Mouse (Mus musculus) neural tube, embryonic 15.5 days (tissue): Measurements from ENCODE around the gene Wdr91. TPM values are rescaled to one million over a fixed set of nuclear protein-coding genes. Genes with fewer than 3 reads are reported as not detected.
A peak's percentile ranks its signal among the peaks of the same experiment; 100 is the strongest.

Experiments
- ATAC-seq: fragments of 200-750 bp; cut with Nextera tagmentation; 2 replicates; pipeline ENCODE4 v1.8.0; 2017; ENCODE audit warnings: mild to moderate bottlenecking, moderate TSS enrichment, moderate library complexity; ENCODE audit not compliant: low FRiP score
- H3K27ac ChIP-seq: fragments of 300-500 bp; sonication (generic); replicated peaks from 2 replicates; pipeline ENCODE4 v1.5.1; 2015; ENCODE audit warnings: mild to moderate bottlenecking, inconsistent platforms
- H3K27me3 ChIP-seq: fragments of 300-500 bp; sonication (generic); replicated peaks from 2 replicates; pipeline ENCODE4 v1.6.1; 2015; ENCODE audit warnings: inconsistent platforms
- H3K36me3 ChIP-seq: fragments of 300-500 bp; sonication (generic); 2 replicates; pipeline ENCODE4 v1.6.1; 2015; ENCODE audit warnings: inconsistent platforms
- H3K4me1 ChIP-seq: fragments of 300-500 bp; sonication (generic); 2 replicates; pipeline ENCODE4 v1.6.1; 2015; ENCODE audit warnings: inconsistent platforms
- H3K4me2 ChIP-seq: fragments of 300-500 bp; sonication (generic); 2 replicates; pipeline ENCODE4 v1.6.1; 2015; ENCODE audit warnings: inconsistent platforms, mild to moderate bottlenecking, moderate library complexity
- H3K4me3 ChIP-seq: fragments of 300-500 bp; sonication (generic); replicated peaks from 2 replicates; pipeline ENCODE4 v1.5.1; 2015; ENCODE audit warnings: mild to moderate bottlenecking, inconsistent platforms
- H3K9ac ChIP-seq: fragments of 300-500 bp; sonication (generic); replicated peaks from 2 replicates; pipeline ENCODE4 v1.6.1; 2015; ENCODE audit warnings: mild to moderate bottlenecking, inconsistent platforms
- H3K9me3 ChIP-seq: fragments of 300-500 bp; sonication (generic); replicated peaks from 2 replicates; pipeline ENCODE4 v1.6.1; 2016; ENCODE audit warnings: inconsistent platforms
- WGBS: fragments of 180-500 bp; shearing (Covaris S2); methylation state at CpG from one replicate; pipeline ENCODE4 v1.1.7; 2015; ENCODE audit warnings: mixed read lengths; 5-methylcytosine and 5-hydroxymethylcytosine counted together
- polyA plus RNA-seq: library from polyadenylated mRNA; unstranded; fragments of >200 nt; fragmentation: Nextera tagmentation; extraction: Ambion mirVana; gene quantifications from 2 replicates; pipeline ENCODE4 v1.2.1, GENCODE M21; 2015

Wdr91 gene
- polyA plus RNA-seq, 1 experiment from 2014 or later: 13.4 TPM

DNA sequence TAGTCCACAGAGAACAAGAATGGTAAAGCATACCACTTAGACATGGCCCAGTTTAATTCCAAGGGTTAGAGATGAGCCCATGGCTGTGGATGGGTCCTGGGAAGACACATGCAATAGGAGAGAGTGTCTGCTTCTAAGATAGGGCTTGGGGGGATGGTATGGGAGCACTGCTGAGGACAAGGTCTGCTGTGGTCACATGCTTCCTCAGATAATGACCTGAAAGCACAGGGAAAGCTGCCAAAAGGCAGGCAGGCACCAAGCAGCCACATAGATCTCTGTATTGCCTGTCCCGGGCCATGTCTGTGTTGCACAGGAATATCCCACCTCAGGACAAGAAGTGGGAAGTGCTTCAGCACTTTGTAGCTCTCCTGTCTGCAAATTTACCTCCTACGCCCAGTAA lies 11.5 kb downstream of the Wdr91 start:
- no peak for ATAC-seq
- H3K4me1 ChIP-seq: no peaks in the 10 kb centered on the region
- H3K9me3 ChIP-seq: no peaks in the 10 kb centered on the region
- H3K36me3 ChIP-seq: peaks cover 57% of the 10 kb centered on the region
- no peaks in the 10 kb centered on the region for H3K27me3 ChIP-seq
- H3K27ac ChIP-seq: no peak overlapping the region
- no peak overlapping the region for H3K4me3 ChIP-seq
- H3K4me2 ChIP-seq: no peak overlapping the region
- WGBS: 87% methylated on average over 2 of the region's 2 CpGs
- no peak overlapping the region for H3K9ac ChIP-seq

- Histone ChIP-seq H3K9ac (no peak overlapping the region), H3K4me3 (no peak overlapping the region), H3K9me3 (no peaks in the 10 kb centered on the region), H3K4me1 (no peaks in the 10 kb centered on the region), H3K27me3 (no peaks in the 10 kb centered on the region), H3K36me3 (peaks cover 67% of the 10 kb centered on the region), H3K4me2 (no peak overlapping the region), H3K27ac (no peak overlapping the region)
- ATAC-seq: no peak
- WGBS: 63% methylated on average over 16 of the region's 16 CpGs
These were observed 14.4 kb downstream of the Wdr91 start for GRCm38 (mm10) chr6:34896168-34896780.

DNA sequence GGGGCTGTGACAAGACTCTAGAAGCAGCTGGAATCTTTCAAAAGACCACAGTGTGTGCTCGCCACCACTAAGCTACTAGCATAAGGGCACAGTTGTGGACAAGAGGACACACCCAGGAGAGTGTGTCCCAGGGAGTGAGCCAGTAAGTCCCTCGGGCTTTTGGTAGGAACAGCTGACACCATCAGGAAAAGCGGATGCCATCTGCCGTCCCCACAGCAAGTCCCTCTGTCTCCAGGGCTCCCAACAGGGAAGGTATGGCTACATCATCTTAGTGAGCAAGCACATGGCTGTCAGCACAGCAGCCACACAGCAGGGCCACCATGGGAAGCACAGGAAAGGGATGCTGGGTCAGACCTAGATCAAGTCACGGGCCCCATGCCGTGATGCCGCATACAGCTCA lies 15.1 kb downstream of the Wdr91 start:
- no peak overlapping the region for H3K4me2 ChIP-seq
- WGBS: 89% methylated on average over 7 of the region's 7 CpGs
- H3K4me3 ChIP-seq: no peak overlapping the region
- H3K9me3 ChIP-seq: no peaks in the 10 kb centered on the region
- H3K9ac ChIP-seq: no peak overlapping the region
- H3K36me3 ChIP-seq: peaks cover 67% of the 10 kb centered on the region
- H3K27me3 ChIP-seq: no peaks in the 10 kb centered on the region
- no peaks in the 10 kb centered on the region for H3K4me1 ChIP-seq
- no peak overlapping the region for H3K27ac ChIP-seq
- ATAC-seq: no peak

DNA sequence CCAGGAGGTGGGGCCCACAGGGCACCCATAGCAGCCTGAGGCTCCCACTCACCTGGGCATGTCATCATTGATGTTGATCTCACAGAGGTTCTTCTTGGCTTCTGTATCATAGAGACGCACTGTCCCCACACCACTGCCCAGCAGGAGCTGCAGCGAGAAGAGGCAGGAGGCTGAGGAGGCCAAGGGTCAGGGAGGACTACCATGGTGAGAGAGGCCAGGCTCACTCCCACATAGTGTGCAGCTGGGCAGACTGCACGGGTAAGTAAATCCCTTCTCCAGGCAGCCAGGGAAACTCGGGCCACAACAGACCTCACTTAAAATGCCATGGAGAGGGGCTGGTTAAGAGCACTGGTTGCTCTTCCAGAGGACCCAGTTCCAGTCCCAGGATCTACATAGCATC lies 21.5 kb downstream of the Wdr91 start:
- WGBS: 61% methylated on average over 4 of the region's 4 CpGs
- H3K9me3 ChIP-seq: no peaks in the 10 kb centered on the region
- no peaks in the 10 kb centered on the region; the same call in 1 of the 2 replicates for H3K4me1 ChIP-seq
- H3K27me3 ChIP-seq: no peaks in the 10 kb centered on the region
- no peak overlapping the region for H3K4me2 ChIP-seq
- no peak for ATAC-seq
- no peak overlapping the region for H3K4me3 ChIP-seq
- H3K9ac ChIP-seq: no peak overlapping the region
- peaks cover 73% of the 10 kb centered on the region for H3K36me3 ChIP-seq
- no peak overlapping the region for H3K27ac ChIP-seq

GRCm38 (mm10) chr6:34887131-34887850 lies 23.4 kb downstream of the Wdr91 start:
- Histone ChIP-seq H3K27ac (no peak overlapping the region), H3K4me1 (no peaks in the 10 kb centered on the region; the same call in 1 of the 2 replicates), H3K4me2 (no peak overlapping the region), H3K4me3 (no peak overlapping the region), H3K36me3 (peaks cover 74% of the 10 kb centered on the region), H3K9ac (no peak overlapping the region), H3K9me3 (no peaks in the 10 kb centered on the region), H3K27me3 (no peaks in the 10 kb centered on the region)
- ATAC-seq: no peak
- 32% methylated on average over 6 of the region's 6 CpGs for WGBS

DNA sequence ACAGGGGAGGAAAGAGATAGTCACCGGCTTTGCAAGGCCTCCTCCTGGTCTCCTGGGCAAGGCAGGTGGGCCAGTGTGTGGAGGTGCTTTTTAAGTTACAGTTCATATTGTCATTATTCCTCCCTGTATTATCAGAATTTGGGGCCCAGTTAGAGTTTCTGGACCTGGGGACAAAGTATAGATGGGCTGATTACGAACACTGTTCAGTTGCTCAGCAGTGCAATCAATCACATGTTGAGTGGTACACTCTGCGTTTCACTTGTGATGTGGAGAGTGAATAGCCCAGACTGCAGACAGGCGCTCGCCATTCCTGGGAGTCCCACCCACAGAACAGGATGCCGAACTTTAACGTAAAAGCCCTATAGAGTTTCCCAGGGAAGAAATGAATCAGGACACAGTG lies 26.0 kb downstream of the Wdr91 start:
- Histone ChIP-seq H3K9me3 (no peaks in the 10 kb centered on the region), H3K36me3 (peaks cover 62% of the 10 kb centered on the region), H3K4me1 (no peaks in the 10 kb centered on the region; the same call in 1 of the 2 replicates), H3K27me3 (no peaks in the 10 kb centered on the region), H3K9ac (no peak overlapping the region), H3K4me3 (no peak overlapping the region), H3K27ac (no peak overlapping the region), H3K4me2 (no peak overlapping the region)
- WGBS: 82% methylated on average over 7 of the region's 7 CpGs
- no peak for ATAC-seq

- no peak overlapping the region for H3K27ac ChIP-seq
- H3K4me2 ChIP-seq: no peak overlapping the region
- no peaks in the 10 kb centered on the region for H3K27me3 ChIP-seq
- no peak overlapping the region for H3K9ac ChIP-seq
- H3K36me3 ChIP-seq: peaks cover 36% of the 10 kb centered on the region
- 58% methylated on average over 6 of the region's 6 CpGs for WGBS
- ATAC-seq: no peak
- H3K4me3 ChIP-seq: no peak overlapping the region
- no peaks in the 10 kb centered on the region for H3K9me3 ChIP-seq
- peaks cover 22% of the 10 kb centered on the region for H3K4me1 ChIP-seq
These were observed 30.7 kb downstream of the Wdr91 start for GRCm38 (mm10) chr6:34879911-34880475.

DNA sequence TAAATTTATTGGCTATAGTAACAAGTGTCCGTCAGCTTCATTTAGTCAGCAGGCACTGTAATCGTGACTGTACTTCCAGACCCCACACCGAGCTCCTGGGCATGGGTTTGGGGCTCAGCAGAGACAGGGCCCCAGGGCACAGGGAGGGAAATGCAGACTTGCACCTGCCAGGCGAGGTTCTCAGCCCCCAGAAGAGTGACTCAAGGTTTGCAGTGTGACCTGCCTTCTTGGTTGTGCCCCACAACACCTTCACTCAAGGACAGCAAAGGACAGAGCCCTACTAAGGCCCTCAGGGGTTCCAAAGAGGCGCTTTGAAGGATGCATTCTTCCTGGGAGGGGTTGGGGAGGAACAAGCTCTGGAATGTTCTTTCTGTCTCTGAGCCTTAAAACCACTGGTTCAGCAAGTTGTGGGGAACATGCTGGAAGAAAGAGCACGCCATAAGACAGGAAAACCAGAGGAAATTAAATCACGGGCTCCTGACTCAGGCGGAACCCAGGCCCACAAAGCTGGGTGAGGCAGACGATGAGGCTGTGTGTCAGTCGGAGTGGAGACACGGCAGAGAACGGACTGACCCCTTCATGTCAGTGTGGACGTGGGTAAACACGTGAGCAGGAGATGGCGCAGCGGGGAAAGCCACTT lies 31.5 kb downstream of the Wdr91 start:
- Histone ChIP-seq H3K27me3 (no peaks in the 10 kb centered on the region), H3K9me3 (no peaks in the 10 kb centered on the region), H3K36me3 (peaks cover 29% of the 10 kb centered on the region), H3K4me3 (no peak overlapping the region), H3K27ac (no peak overlapping the region), H3K9ac (no peak overlapping the region), H3K4me2 (no peak overlapping the region), H3K4me1 (peaks cover 22% of the 10 kb centered on the region)
- WGBS: 90% methylated on average over 16 of the region's 16 CpGs
- no peak for ATAC-seq

DNA sequence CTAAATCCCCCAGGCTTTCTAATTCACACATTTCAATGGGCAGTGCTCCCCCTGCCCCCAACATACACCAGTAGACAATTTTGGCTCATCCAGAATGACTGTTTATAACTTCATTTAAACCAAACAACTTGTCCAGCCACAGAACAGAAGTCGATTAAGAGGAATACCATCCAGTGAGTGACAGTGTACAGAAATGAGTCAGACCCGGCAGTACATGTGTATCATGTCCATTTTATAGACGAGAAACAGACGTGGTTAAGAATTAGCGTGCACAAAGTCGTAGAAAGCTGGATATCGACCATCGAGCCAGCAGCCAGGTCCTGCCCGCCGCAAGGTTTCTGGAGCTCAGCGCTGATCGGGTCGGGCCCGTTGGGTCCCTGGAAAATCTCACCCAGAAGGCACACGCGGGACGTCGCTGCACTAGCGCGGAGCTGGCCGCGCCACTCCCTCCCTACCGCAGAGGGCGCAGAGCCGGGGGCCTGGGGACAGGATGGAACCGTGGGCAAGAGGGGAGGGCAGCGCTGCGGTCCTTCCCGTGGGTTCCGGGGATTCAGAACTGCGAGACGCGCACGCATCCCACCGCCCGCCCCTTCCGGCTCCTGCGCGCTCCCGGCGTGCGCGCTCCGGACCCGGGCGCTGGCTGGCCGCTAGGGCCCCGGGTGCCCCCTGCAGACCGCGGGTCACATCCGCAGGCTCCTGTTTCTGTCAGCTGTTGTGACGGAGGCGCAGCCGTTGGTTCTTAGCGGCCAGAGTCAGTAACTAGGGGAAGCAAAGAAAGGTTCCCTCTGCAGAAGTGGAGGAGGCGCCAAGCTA lies 33.0 kb downstream of the Wdr91 start, which contains the start of gene Cyren:
Gene Cyren, minus strand, starts transcription at position 552 of the 813 bp plus-strand sequence.
- H3K27ac ChIP-seq: peak within 1 kb of the TSS; percentile 93
- under 1% methylated on average over 56 of the region's 56 CpGs for WGBS
- peaks cover 16% of the 10 kb centered on the region; the same call in 1 of the 2 replicates for H3K36me3 ChIP-seq
- no peaks in the 10 kb centered on the region for H3K27me3 ChIP-seq
- no peaks in the 10 kb centered on the region for H3K9me3 ChIP-seq
- H3K4me3 ChIP-seq: peak within 1 kb of the TSS; percentile 72
- H3K4me2 ChIP-seq: peak within 1 kb of the TSS; percentile 68
- H3K9ac ChIP-seq: peak within 1 kb of the TSS; percentile 81
- peaks cover 22% of the 10 kb centered on the region for H3K4me1 ChIP-seq
- ATAC-seq: peak; percentile 95

DNA sequence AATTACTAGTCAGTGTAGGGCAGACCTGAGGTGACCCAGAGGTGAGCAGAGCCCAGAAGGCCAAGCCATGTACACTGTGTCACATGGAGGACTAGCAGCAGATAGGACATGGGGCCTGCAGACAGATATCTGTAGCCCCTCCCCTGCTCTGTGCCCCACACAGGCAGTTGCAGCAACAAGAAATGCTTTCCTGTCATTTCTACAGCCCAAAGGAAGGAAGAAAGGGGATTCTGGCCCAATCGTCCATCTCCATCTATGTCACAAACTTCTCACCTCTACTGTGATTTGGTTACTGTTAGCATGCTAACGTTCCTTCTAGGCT lies 33.9 kb downstream of the Wdr91 start:
- Histone ChIP-seq H3K4me3 (peak overlapping the region; percentile 72), H3K4me2 (peak overlapping the region; percentile 68), H3K27ac (peak overlapping the region; percentile 93), H3K4me1 (peaks cover 22% of the 10 kb centered on the region), H3K9me3 (no peaks in the 10 kb centered on the region), H3K27me3 (no peaks in the 10 kb centered on the region), H3K36me3 (0 out of 2 replicates have a peak, but pooled peaks cover 8% of the 10 kb centered on the region), H3K9ac (peak overlapping the region; percentile 81; the same call in 1 of the 2 replicates)
- 40% methylated on average over 2 of the region's 2 CpGs for WGBS
- ATAC-seq: no peak
